Mouse (Mus musculus) C2C12 (cell line): ENCODE results near the gene Cfap61.

Experiments
- CTCF ChIP-seq: IDR thresholded peaks from one replicate; pipeline ENCODE4 v1.5.1; 2011; ENCODE audit not compliant: control insufficient read depth, insufficient read depth, insufficient read length
- FOSL1 ChIP-seq: IDR thresholded peaks from one replicate; pipeline ENCODE4 v1.8.0; 2011; ENCODE audit warnings: mild to moderate bottlenecking, low read length; ENCODE audit not compliant: poor library complexity, insufficient read depth, severe bottlenecking
- MAX ChIP-seq: IDR thresholded peaks from one replicate; pipeline ENCODE4 v1.6.1; 2011; ENCODE audit warnings: mild to moderate bottlenecking, control low read depth
- MYOD1 ChIP-seq: IDR thresholded peaks from one replicate; pipeline ENCODE4 v1.6.1; 2011; ENCODE audit warnings: low read depth; ENCODE audit not compliant: control insufficient read depth, insufficient read length
- MYOG ChIP-seq: IDR thresholded peaks from one replicate; pipeline ENCODE4 v1.6.1; 2011; ENCODE audit not compliant: control insufficient read depth, insufficient read length; ENCODE audit errors: extremely low read depth
- USF1 ChIP-seq: IDR thresholded peaks from one replicate; pipeline ENCODE4 v1.6.1; 2011; ENCODE audit warnings: low read depth, mild to moderate bottlenecking, control low read depth, moderate library complexity

DNA sequence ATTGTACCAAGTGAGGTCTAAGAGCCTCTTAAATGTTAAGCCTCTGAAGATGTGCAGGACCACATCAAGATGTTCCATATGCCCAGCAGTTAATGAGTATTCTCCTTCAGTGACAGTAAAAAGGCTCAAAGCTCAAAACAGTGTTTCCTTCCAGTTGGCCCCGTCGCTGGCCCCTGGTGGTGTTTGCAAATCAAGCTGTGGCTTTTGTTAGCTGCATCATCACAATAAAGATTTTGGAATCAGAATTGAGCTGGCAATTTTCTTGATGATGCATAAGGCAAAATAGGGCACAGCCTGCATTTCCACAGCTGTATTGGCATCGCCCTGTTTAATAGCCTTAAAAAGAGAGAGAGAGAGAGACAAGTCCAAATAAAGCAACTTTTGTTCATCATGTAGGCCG is 45.0 kb downstream of the Cfap61 start:
- no peak for TF ChIP-seq CTCF
- no peak for TF ChIP-seq MYOD1
- no peak for TF ChIP-seq FOSL1
- TF ChIP-seq MAX = no peak
- no peak for TF ChIP-seq MYOG
- no peak for TF ChIP-seq USF1
